Mouse (Mus musculus) kidney, postnatal 4 days (tissue): Measurements from ENCODE around the gene Gm11146.

Experiments
- DNase-seq, 2 experiments: peaks; one replicate each; pipeline ENCODE4 v3.0.0; 2021; ENCODE audit warnings: mixed read lengths in 2 of 2

Gene Gm11146

GRCm38 (mm10) chr16:77551051-77551450 is 50.8 kb downstream of the Gm11146 start:
- no peak for DNase-seq
